Mouse (Mus musculus) thymus, adult 2 months (tissue): ENCODE data around the gene Glipr2.

Experiments
- CTCF ChIP-seq: fragments of 200-500 bp; IDR thresholded peaks from 2 replicates; pipeline ENCODE4 v1.5.1; 2012; ENCODE audit warnings: mild to moderate bottlenecking, control low read depth, low read length, moderate library complexity, borderline replicate concordance; ENCODE audit not compliant: control insufficient read depth, poor library complexity, insufficient read depth; ENCODE audit errors: extremely low read depth
- POLR2A ChIP-seq: fragments of 200-500 bp; IDR thresholded peaks from 2 replicates; pipeline ENCODE4 v1.6.1; 2012; ENCODE audit warnings: mild to moderate bottlenecking, low read length, control low read depth, moderate library complexity; ENCODE audit not compliant: control insufficient read depth, poor library complexity, insufficient read depth; ENCODE audit errors: extremely low read depth

GRCm38 (mm10) chr4:43965856-43966535 lies 8.8 kb downstream of the Glipr2 start:
- TF ChIP-seq CTCF = no peak
- no peak for TF ChIP-seq POLR2A
